15 mouse cellular contexts compared by ENCODE assay signal in genomic region chr8:66722835-66723234, GRCm38 (mm10). TPM values are rescaled to one million over a fixed set of nuclear protein-coding genes. Genes with fewer than 3 reads are reported as not detected.
"Had no signal": no experiment of that assay in that cellular context is flagged by ENCODE, and none has a peak within 500 bp of the region (broad histone marks: within the 10 kb centered on the region; RNA-seq: fewer than 3 reads in every experiment).

No protein-coding gene starts in this region.

- DNase-seq: kidney, adult 9 months; kidney, postnatal 10 days; kidney, postnatal 4 days; left cerebral cortex, postnatal 4 days; lung, adult 18-20 months; spleen, adult 18-20 months; thymus, postnatal 4 days had no signal

- ATAC-seq: intestine, embryonic 16.5 days; midbrain, embryonic 13.5 days had no signal

- H3K27me3 ChIP-seq: limb, embryonic 13.5 days; midbrain, embryonic 13.5 days; neural tube, embryonic 15.5 days; stomach, embryonic 15.5 days had no signal

- H3K27ac ChIP-seq: limb, embryonic 13.5 days; liver, embryonic 14.5 days; midbrain, embryonic 13.5 days; neural tube, embryonic 15.5 days; stomach, embryonic 15.5 days had no signal

- H3K36me3 ChIP-seq: limb, embryonic 13.5 days; midbrain, embryonic 13.5 days; neural tube, embryonic 15.5 days; stomach, embryonic 15.5 days had no signal

- H3K4me1 ChIP-seq: limb, embryonic 13.5 days; midbrain, embryonic 13.5 days; neural tube, embryonic 15.5 days; stomach, embryonic 15.5 days had no signal

- H3K4me3 ChIP-seq: limb, embryonic 13.5 days; midbrain, embryonic 13.5 days; myocyte; neural tube, embryonic 15.5 days; stomach, embryonic 15.5 days had no signal

RNA-seq across cellular contexts. Expression of gene Npy1r, which starts 25.8 kb away (rescaled TPM):
- polyA plus RNA-seq: liver, adult 2 months; myocyte had no signal

RNA-seq across cellular contexts. Expression of gene Npy5r, which starts 34.9 kb away (rescaled TPM):
- total RNA-seq: liver, adult 2 months had no signal
- polyA plus RNA-seq: liver, adult 2 months; liver, embryonic 14.5 days; myocyte; stomach, embryonic 15.5 days had no signal
